Mouse (Mus musculus): ENCODE results near the gene Mgea5.

- TF ChIP-seq CTCF (conservative IDR thresholded peaks at IDR 0.05; ENCODE audit: insufficient read depth, insufficient read length, low read depth, low read length), result no peak
- no peak for TF ChIP-seq POLR2A (IDR thresholded peaks at IDR 0.05; ENCODE audit: low read depth, low read length)
These were observed 22.8 kb downstream of the Mgea5 start for GRCm38 (mm10) chr19:45760810-45761209.
